Mouse (Mus musculus) brain, embryonic 14.5 days (tissue): ENCODE data around the gene Pdlim7.

ENCODE experiments used
- CTCF ChIP-seq: fragments of 200-500 bp; IDR thresholded peaks from 2 replicates; pipeline ENCODE4 v1.5.1; 2012; ENCODE audit warnings: inconsistent platforms, mild to moderate bottlenecking, moderate library complexity, borderline replicate concordance; ENCODE audit not compliant: insufficient read depth, insufficient read length; ENCODE audit errors: extremely low read depth
- POLR2A ChIP-seq: fragments of 200-500 bp; IDR thresholded peaks from 2 replicates; pipeline ENCODE4 v1.6.1; 2012; ENCODE audit warnings: mild to moderate bottlenecking, inconsistent platforms, borderline replicate concordance; ENCODE audit not compliant: poor library complexity, insufficient read depth, insufficient read length, severe bottlenecking; ENCODE audit errors: extremely low read depth

DNA sequence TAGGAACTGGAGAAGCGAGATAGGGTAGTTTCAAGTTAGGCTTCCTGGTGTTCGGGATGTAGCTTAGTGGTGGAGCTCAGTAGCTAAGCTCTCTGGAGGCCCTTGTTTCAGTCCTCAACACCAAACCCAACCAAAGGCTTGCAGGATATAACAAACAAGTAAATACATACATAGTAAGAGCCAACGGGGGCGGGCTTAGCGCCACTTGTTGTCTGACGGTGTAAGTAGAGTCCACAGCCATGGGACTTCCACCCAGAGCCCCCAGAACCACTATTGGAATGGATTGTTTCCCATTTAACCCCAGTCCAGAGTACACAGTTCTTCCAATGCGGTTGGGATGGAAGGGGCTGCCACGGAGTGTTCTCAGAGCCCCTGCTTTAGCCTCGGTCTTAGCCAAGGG is 352 bp upstream of the Pdlim7 start:
- TF ChIP-seq CTCF (no peak), POLR2A (no peak)
